Mouse (Mus musculus): ENCODE results near the gene Pip5kl1. TPM values are rescaled to one million over a fixed set of nuclear protein-coding genes. Genes with fewer than 3 reads are reported as not detected.

Gene Pip5kl1
- polyA plus RNA-seq, 2 experiments: 0.11 TPM; not detected in 1

DNA sequence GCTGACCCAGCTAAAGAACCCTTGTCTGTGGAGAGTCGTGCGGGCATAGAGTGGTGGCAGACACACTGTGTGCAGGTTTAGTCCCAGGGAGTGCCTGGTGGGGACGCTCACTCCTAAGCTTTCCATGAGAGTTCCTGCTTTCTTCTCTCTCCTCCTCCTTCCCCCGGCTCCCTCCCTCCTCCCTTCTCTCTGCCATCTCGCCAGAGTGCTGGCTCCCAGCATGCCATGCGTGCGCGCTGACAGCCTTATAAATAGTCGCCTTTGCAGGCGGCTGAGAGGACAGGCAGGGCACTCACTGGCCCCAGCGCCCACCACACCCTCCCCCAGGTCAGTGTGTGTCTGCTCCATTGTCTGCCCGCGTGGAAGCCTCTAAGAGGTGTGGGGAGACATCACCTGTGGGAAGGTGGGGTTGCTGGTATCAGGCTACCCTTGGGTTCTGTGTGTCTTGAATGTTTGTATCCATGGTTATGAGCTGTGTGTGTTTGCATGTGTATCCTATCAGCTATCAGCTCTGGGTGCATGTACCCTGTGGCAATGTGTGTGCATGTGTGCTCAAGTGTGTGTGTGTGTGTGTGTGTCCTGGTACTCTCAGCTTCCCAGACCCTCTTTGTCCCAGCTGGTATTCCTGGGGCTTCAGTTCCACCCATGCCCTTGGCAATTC lies 50.7 kb downstream of the Pip5kl1 start:
- H3K4me1 ChIP-seq (replicated peaks; ENCODE audit: control insufficient read depth in 2 of 2, insufficient read depth in 2 of 2, low read length in 1 of 2): peaks cover 0 to 24% of the 10 kb centered on the region in 2 experiments; a peak in 3 of 4 replicates
- H3K27ac ChIP-seq: no peak overlapping the region
- ATAC-seq (ENCODE audit: insufficient read depth) (0 out of 2 replicates have a peak, but pooled peaks have one; percentile 14), DNase-seq (ENCODE audit: low read depth in 3 of 3, low spot score in 3 of 3) (no peak)
- H3K9me3 ChIP-seq (ENCODE audit: control insufficient read depth, low read length): no peaks in the 10 kb centered on the region
- no peak overlapping the region for H3K9ac ChIP-seq (replicated peaks)
- no peaks in the 10 kb centered on the region for H3K36me3 ChIP-seq (replicated peaks; ENCODE audit: control insufficient read depth, insufficient read depth, low read depth)
- no peak for TF ChIP-seq CTCF (IDR thresholded peaks at IDR 0.05; ENCODE audit: low read depth)
- TF ChIP-seq EP300 (IDR thresholded peaks at IDR 0.05; ENCODE audit: low read depth): no peak
- no peaks in the 10 kb centered on the region for H3K27me3 ChIP-seq (ENCODE audit: control insufficient read depth, insufficient read depth, low read length)
- 5% methylated on average over 13 of the region's 13 CpGs for WGBS (ENCODE audit: insufficient replicate concordance)
- H3K4me3 ChIP-seq (ENCODE audit: insufficient read depth in 1 of 2, low read depth in 2 of 2, low read length in 2 of 2): 0 out of 4 replicates have a peak overlapping the region, but pooled peaks of 1 of the 2 experiments have one; percentile 1
- peak overlapping the region; percentile 47 for H3K4me2 ChIP-seq (ENCODE audit: low read depth)

DNA sequence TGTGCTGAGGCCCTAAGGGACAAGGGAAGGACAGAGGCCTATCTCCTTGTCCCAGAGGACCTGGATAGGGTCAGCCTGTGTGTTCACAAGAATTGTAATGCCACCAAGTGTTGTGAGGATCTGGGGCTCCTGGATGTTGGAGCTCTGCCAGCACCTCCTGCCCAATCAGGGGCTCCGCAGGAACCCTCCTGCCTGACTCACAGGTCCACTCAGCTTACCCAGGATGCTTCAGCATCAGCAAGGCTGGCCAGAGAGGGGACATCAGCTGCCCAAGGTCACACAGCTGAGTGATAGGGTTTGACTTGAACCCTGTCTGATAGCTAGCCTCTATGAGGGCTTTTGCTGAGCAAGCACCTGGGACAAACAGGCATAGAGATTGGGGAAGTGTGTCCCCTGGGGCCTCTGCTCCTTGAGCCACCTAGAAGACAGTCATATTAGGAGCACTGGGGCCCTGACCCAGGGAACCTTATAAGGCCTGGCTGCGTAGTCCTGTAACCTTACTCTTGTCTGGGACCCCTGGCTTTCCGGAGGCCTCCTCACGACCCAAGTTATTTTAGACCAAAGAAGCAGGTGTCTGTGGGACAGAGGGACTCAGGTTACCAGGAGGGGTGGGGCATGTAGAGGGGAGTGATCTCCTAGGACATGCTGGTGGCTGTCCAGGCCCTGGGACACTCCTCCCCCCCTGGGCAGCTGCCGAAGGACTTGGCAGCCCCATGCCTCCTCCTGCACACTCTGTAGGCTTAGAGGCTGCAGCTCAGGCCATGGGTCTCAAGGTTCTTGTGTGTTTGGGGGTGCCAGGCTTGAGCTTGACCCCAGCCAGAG lies 51.5 kb downstream of the Pip5kl1 start:
- Histone ChIP-seq H3K36me3 (replicated peaks; ENCODE audit: control insufficient read depth, insufficient read depth, low read depth) (no peaks in the 10 kb centered on the region), H3K4me3 (ENCODE audit: insufficient read depth in 1 of 2, low read depth in 2 of 2, low read length in 2 of 2) (no peak overlapping the region), H3K4me1 (replicated peaks; ENCODE audit: control insufficient read depth in 2 of 2, insufficient read depth in 2 of 2, low read length in 1 of 2) (peaks cover 0 to 17% of the 10 kb centered on the region in 2 experiments; a peak in 2 of 4 replicates), H3K9me3 (ENCODE audit: control insufficient read depth, low read length) (no peaks in the 10 kb centered on the region), H3K4me2 (ENCODE audit: low read depth) (no peak overlapping the region), H3K27me3 (ENCODE audit: control insufficient read depth, insufficient read depth, low read length) (no peaks in the 10 kb centered on the region), H3K9ac (replicated peaks) (no peak overlapping the region), H3K27ac (no peak overlapping the region)
- no peak for TF ChIP-seq CTCF (IDR thresholded peaks at IDR 0.05; ENCODE audit: low read depth)
- TF ChIP-seq EP300 (IDR thresholded peaks at IDR 0.05; ENCODE audit: low read depth): no peak
- 61% methylated on average over 5 of the region's 5 CpGs for WGBS (ENCODE audit: insufficient replicate concordance)
- DNase-seq (ENCODE audit: low read depth in 3 of 3, low spot score in 3 of 3): no peak
- ATAC-seq (ENCODE audit: insufficient read depth): no peak

GRCm38 (mm10) chr2:32627266-32628043 lies 52.9 kb downstream of the Pip5kl1 start:
- H3K9ac ChIP-seq (replicated peaks): no peak overlapping the region
- no peak overlapping the region for H3K4me2 ChIP-seq (ENCODE audit: low read depth)
- ATAC-seq (ENCODE audit: insufficient read depth) (no peak), DNase-seq (ENCODE audit: low read depth in 3 of 3, low spot score in 3 of 3) (no peak)
- no peaks in the 10 kb centered on the region for H3K9me3 ChIP-seq (ENCODE audit: control insufficient read depth, low read length)
- H3K4me3 ChIP-seq (ENCODE audit: insufficient read depth in 1 of 2, low read depth in 2 of 2, low read length in 2 of 2): no peak overlapping the region
- no peak for TF ChIP-seq CTCF (IDR thresholded peaks at IDR 0.05; ENCODE audit: low read depth)
- 72% methylated on average over 20 of the region's 20 CpGs for WGBS (ENCODE audit: insufficient replicate concordance)
- H3K4me1 ChIP-seq (replicated peaks; ENCODE audit: control insufficient read depth in 2 of 2, insufficient read depth in 2 of 2, low read length in 1 of 2): peaks cover 0 to 10% of the 10 kb centered on the region in 2 experiments; a peak in 2 of 4 replicates
- H3K36me3 ChIP-seq (replicated peaks; ENCODE audit: control insufficient read depth, insufficient read depth, low read depth): no peaks in the 10 kb centered on the region
- no peaks in the 10 kb centered on the region for H3K27me3 ChIP-seq (ENCODE audit: control insufficient read depth, insufficient read depth, low read length)
- H3K27ac ChIP-seq: no peak overlapping the region

- Histone ChIP-seq H3K4me1 (replicated peaks; ENCODE audit: control insufficient read depth in 2 of 2, insufficient read depth in 2 of 2, low read length in 1 of 2) (peaks cover 0 to 10% of the 10 kb centered on the region in 2 experiments; a peak in 2 of 4 replicates), H3K4me2 (ENCODE audit: low read depth) (no peak overlapping the region), H3K9ac (replicated peaks) (no peak overlapping the region), H3K4me3 (ENCODE audit: insufficient read depth in 1 of 2, low read depth in 2 of 2, low read length in 2 of 2) (no peak overlapping the region), H3K27ac (no peak overlapping the region), H3K9me3 (ENCODE audit: control insufficient read depth, low read length) (no peaks in the 10 kb centered on the region), H3K36me3 (replicated peaks; ENCODE audit: control insufficient read depth, insufficient read depth, low read depth) (no peaks in the 10 kb centered on the region), H3K27me3 (ENCODE audit: control insufficient read depth, insufficient read depth, low read length) (no peaks in the 10 kb centered on the region)
- no peak for ATAC-seq (ENCODE audit: insufficient read depth)
- no peak for TF ChIP-seq CTCF (IDR thresholded peaks at IDR 0.05; ENCODE audit: low read depth)
- DNase-seq (ENCODE audit: low read depth in 3 of 3, low spot score in 3 of 3): no peak
- 61% methylated on average over 4 of the region's 4 CpGs for WGBS (ENCODE audit: insufficient replicate concordance)
These were observed 53.5 kb downstream of the Pip5kl1 start for GRCm38 (mm10) chr2:32628044-32628550.
